Mouse (Mus musculus) 3T3-L1 (cell line): ENCODE data around the gene Olfr123.

Experiments
- DNase-seq: peaks from one replicate; pipeline ENCODE4 v3.0.0-alpha.2; 2015; ENCODE audit warnings: low read depth, low spot score

Gene Olfr123

GRCm38 (mm10) chr17:37793229-37793628 is at the start of gene Olfr123:
Gene Olfr123 (plus strand): TSS chr17:37793529.
- DNase-seq = no peak

- no peak for DNase-seq
Observed at GRCm38 (mm10) chr17:37768307-37768706, 25.0 kb upstream of the Olfr123 start, which contains the start of gene Olfr122. Gene Olfr122 (plus strand): TSS chr17:37768607.

- DNase-seq = no peak
Observed at GRCm38 (mm10) chr17:37799588-37799987, 6.3 kb downstream of the Olfr123 start, which contains the start of gene Olfr124. Gene Olfr124 (plus strand): TSS chr17:37799888.

GRCm38 (mm10) chr17:37832649-37833048 is 39.3 kb downstream of the Olfr123 start, which contains the start of gene Olfr125:
Gene Olfr125 (plus strand): TSS chr17:37832949.
- DNase-seq = no peak

GRCm38 (mm10) chr17:37847183-37847582 is 53.9 kb downstream of the Olfr123 start, which contains the start of gene Olfr126:
Gene Olfr126 (plus strand): TSS chr17:37847483.
- no peak for DNase-seq
